Mouse (Mus musculus): ENCODE results near the gene Coq6.

The Coq6 gene

DNA sequence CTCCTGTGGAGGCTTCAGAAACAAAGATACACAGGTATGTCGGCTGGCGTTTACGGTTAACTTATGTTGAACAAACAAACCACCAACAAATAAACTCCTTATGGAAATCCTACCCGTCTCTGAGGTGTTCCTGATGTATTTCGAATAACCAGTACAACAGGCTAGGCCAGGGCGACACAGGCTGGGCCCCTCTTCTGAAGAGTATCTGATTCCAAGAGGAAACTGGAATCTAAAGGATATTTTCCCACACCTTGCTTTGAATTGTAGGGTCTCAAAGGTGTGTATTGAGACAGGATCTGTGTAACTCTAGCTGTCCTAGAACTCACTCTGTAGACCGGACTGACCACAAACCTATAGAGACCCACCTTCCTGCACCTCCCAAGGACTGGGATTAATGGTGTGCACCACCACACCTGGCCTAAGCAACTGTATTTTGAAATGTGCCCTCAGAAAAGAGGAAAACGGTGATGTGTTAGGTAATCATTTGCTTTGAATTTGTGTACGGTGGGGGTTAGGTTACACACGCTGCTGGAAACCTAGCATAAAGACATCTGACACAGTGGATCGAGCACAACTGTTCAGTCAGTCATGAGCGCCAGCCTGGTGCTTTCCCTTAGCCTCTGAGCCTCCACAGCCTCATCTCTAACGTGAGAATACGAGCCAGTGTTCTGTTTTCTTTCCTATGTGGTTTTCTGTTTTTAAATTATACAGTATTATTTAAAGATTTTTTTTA is 35.7 kb downstream of the Coq6 start:
- no peak for DNase-seq

DNA sequence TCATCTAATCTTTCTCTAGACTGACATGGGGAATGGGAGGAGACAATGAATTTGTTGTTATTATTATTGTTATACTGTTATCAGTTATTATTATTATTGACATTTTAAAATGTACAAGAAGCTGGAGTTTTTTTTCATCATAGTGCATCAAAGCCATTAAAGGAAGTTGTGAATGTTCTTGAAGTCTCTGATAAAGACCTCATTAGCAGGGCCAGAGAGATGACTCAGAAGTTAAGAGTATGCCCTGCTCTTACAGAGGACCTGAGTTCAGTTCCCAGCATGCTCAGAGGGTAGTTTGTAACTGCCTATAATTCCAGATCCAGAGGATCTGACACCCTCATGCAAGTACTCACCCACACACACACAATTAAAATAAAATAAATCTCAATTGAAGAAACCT is 36.2 kb downstream of the Coq6 start:
- no peak for DNase-seq

DNA sequence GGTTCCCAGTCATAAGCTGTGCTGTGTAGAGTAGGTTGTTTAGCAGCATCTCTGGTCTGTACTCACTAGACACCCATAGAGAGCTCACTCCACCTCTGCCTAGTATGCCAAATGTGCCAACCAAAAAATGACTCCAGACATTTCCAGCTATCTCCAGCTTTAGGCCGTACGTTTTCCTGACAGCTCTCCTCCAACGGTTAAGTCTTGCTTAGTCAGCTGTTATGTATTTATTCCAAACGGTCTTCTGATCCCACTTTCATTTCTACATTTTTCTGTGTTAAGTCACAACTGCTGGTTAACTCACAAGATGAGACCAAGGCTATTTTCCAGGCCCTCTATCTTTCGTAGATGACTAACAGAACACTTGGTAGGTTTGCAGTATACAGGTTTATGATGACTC is 37.2 kb downstream of the Coq6 start:
- no peak for DNase-seq

DNA sequence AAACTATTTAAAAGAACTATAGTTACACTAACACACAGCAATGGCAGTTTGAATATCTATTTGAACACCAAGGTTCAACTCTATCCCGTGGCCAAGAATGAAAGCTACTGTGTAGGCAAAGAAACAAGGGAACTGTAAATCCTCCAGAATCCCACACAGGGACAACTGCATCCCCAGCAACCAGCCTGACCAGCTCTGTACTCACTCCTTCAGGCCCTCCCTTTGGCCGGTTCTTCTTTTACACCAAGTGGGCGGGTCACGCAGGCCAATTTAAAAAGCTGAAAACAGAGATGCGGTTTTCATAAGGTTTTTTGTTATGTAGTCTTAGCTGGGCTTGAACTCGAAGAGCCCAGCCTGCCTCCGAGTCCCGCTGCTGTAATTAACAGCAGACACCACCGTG is 37.7 kb downstream of the Coq6 start:
- DNase-seq = no peak

DNA sequence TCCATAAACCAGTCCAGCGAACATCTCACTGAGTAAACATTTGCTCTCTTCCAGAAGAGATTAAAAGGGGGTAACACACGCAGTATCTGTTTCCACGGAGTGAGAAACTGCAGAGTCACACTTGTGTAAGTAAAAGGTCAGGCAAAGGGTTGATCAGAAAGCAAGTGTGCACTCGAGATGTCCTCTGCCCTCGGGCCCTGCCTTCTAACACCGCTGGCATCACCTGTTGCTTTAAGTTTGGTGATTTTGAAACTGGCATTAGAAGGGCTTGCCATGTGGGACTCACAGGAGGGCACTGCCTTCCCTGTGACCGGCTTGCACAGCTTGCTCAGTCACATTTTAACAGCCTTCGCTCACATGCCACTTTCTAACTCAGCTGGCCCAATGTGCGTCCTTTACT is 38.2 kb downstream of the Coq6 start:
- no peak for DNase-seq

DNA sequence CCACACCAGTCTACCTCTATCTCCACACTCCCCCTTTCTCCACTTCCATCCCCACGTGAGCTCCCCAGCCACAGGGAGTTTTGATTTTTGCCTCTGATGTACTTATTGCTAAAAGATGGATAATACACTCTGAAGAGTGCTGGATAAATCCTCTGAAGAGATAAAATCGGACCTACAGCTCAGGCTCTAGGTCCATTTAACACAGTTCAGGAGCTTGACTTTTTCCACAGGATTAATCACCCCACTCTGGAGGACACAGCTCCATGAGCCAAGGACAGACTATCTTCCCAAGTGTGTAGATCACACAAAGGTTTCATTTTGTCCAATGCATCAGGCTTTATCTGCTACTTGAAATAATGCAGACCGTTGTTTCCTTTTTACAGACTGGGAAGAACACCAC is 38.6 kb downstream of the Coq6 start:
- DNase-seq = no peak

DNA sequence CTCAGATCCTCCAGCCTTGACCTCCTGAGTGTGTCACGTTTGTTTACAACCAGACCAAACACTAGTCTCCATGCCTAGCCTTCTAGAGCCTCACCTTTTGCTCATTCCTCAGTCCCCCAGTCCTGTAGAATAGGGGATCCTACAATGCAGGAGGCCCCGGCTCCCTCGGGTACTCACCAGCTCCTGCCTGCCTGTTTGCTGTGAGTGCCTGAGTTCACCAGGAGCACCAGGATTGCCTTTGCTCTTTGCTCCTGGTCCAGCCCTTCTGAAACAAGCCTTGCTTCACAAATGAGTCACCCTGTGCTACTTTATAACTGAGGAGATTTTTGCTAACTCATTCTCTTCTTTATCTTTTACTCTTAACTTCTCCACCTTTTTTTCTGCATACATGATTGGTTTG is 39.2 kb downstream of the Coq6 start:
- no peak for DNase-seq

DNA sequence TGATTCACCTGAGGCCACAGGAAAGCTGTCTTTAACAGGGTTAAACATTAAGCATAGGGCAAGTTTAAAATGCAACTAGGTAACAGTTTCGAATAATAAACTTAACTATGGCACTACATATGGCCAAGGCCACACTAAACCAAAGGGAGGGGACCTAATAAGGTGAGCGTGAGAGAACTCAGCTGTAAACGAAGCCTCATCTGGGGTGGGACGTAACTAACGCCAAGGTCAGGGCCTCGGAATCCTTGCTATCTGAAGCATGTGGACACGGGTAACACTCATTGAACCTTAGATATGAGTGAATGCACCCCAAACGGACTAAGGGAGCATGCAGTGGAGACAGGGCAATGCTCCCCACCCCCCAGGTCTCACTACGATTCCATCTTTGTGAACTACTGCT is 41.5 kb downstream of the Coq6 start:
- DNase-seq = no peak

DNA sequence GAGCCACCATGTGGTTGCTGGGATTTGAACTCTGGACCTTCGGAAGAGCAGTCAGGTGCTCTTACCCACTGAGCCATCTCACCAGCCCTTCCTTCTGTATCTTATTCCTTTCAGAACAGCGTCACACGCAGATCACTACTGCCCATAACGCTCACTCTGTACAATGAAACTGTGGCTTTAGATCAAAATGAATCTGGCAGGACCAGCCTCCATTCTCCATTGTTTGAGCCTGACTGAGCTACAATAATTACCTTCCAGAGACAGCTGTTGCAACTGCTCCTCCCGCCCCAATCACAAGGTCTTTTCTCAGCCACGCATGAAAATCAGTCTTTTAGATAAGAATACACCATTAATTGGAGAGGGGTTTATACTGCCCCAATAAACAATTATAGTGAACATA is 43.1 kb downstream of the Coq6 start:
- no peak for DNase-seq

DNA sequence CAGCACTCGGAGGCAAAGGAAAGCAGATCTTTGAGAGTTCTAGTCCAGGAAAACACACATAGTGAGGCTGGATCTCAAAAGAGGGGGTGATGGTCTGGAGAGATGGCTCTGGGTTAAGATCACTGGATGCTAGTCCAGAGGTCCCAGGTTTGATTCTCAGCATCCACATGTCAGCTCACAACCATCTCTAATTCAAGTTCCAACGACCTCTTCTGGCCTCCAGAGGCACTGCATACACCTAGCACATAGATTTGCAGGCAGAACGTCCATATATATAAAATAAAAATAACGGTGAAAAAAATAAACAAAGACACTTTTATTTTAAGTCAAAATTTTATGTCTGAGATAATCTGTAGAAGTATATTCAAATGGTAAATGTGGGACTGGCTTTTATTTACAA is 45.8 kb downstream of the Coq6 start:
- DNase-seq = no peak

DNA sequence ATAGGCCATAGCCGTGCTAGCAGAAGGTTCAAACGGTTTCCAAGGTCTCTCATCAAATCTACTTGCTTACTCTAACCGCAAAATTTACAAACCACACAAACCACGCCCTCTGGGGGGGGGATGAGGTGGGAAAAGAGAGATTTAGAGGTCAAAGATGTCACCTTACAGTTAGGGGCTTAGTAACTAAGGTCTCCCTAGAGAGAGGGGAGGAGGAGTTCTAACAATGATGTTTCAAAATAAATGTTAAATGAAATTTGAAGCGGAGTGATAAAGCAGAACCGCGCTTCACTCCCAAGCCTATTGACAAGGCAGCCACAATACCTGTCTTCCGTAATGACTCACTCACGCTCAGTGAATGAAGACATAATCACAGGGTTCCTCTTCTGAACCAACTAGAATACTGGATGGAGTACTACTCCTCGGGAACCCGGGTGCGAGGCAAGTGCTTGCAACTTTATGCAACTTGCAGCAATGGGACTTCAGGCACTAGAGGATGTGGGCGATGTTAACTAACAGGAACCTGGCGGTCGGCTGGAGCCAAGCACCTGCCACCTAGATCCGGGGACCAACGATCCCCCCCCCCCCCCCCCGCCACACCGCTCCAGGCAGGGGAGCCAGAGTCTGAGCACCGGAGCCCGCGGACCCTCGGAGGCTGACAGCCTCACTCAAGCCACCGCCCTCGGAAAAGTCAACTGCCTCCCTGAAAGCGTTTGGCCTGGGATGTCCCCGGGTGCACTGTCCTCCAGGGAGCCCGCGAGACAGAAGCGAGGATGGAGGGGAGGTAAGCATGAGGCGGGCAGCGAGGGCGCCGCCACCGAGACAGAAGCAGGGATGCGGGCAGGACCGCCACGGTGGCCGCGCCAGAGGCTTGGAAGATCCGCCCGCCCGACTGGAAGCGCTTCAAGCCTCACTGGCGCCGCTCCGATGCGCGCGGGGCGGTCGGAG is 46.7 kb downstream of the Coq6 start:
- DNase-seq = peak; percentile 18 to 45

DNA sequence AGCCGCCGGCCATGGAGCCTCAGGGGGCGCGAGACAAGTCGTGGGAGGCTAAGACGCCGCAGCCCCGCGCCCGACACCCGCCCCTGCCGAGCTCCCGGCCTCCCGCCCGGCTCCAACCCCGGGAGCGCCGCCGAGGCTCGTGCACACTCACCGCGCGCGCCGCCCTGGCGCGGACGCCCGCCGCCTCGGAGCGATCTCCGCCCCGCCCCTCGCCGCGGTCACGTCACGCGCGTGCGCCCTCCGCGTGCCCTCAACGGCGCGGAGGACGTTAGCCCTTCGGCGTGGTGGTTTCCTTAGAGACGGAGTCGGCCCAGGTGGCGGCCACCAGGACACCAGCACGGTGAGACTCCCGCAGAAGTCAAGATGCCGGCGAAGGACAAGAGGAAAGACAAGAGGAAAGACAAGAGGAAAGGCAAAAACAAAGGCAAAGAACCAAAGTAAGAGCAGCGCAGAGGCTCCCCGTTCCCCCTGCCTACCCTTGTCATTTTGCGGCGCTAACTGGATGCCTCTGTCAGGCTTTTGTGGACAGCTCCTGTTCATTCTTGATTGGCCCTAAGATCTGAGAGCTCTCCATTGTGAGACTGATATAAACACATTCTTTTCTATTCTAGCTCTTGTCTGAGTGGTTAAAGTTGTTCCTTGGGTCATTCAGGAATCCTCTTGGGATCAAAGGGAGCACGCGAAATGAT is 47.5 kb downstream of the Coq6 start, which contains the start of the genes Entpd5 and Bbof1:
Entpd5 (minus strand) TSS at position 211 of the 689 bp plus-strand sequence.
Bbof1 (plus strand) TSS at position 253 of the 689 bp plus-strand sequence.
- peak; percentile 91 to 94 for DNase-seq

DNA sequence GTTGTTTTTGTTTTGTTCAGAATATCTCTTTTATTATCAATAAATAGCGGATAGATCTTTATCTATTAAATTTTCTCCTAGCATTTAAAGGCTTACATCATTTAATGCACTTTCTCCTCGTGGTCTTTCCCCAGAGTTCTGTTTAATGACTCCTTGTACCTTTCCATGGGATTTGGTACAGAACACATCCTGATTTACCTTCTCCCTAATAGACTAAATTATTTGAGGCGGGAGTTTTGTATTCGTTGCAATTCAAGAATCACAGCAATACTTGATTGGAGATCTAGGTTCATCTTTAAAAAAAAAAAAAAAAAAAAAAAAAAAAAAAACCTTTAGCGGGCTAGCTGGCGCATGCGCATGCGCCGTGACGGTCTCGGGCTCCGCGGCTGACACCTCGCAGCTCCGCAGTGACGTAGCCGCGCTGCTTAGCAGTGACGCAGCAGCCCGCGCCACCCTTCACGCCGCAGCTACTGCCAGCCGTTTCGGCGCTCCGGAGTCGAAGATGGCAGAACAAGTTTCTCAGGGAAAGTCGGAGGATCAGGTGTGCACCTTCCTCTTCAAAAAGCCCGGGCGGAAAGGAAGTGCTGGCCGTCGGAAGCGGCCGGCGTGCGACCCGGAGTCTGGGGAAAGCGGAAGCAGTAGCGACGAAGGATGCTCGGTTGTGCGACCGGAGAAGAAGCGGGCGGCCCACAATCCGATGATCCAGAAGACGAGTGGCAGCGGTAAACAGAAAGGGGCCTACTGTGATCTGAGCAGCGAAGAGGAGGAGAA is 55.6 kb downstream of the Coq6 start, which contains the start of gene Rnf113a2:
Rnf113a2 (plus strand) TSS at position 363 of the 771 bp plus-strand sequence.
- DNase-seq = peak; percentile 77 to 84

DNA sequence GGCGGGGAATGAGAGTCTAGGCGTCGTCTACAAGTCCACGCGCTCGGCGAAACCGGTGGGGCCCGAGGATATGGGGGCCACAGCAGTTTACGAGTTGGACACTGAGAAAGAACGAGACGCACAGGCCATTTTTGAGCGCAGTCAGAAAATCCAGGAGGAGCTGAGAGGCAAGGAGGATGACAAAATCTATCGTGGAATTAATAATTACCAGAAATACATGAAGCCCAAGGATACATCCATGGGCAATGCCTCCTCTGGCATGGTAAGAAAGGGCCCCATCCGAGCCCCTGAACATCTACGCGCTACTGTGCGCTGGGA is 56.1 kb downstream of the Coq6 start:
- DNase-seq = no peak
